Mouse (Mus musculus): ENCODE results near the gene Rab5c. TPM values are rescaled to one million over a fixed set of nuclear protein-coding genes. Genes with fewer than 3 reads are reported as not detected.

The Rab5c gene
- polyA plus RNA-seq, 1 experiment from 2014 or later = 83.6 TPM

GRCm38 (mm10) chr11:100713174-100713573 lies 24.8 kb downstream of the Rab5c start:
- H3K9ac ChIP-seq (ENCODE audit: low read length) = peak overlapping the region; percentile 16; the same call in 1 of the 2 replicates
- DNase-seq (ENCODE audit: low spot score, missing footprints) = no peak
- ATAC-seq (ENCODE audit: low FRiP score) = no peak
- peaks cover 17% of the 10 kb centered on the region for H3K4me1 ChIP-seq (ENCODE audit: control insufficient read depth, insufficient read depth, low read length)
- H3K36me3 ChIP-seq (ENCODE audit: control insufficient read depth, insufficient read depth, low read length) = peaks cover 16% of the 10 kb centered on the region
- no peak overlapping the region for H3K4me3 ChIP-seq (ENCODE audit: low read depth, low read length)
- 61% methylated on average over 4 of the region's 4 CpGs for WGBS
- no peaks in the 10 kb centered on the region for H3K27me3 ChIP-seq (ENCODE audit: control insufficient read depth, insufficient read depth, low read length)
- peak overlapping the region; percentile 33 for H3K4me2 ChIP-seq
- no peaks in the 10 kb centered on the region for H3K9me3 ChIP-seq (ENCODE audit: control insufficient read depth, low read length)
- peak overlapping the region; percentile 7; the same call in 1 of the 2 replicates for H3K27ac ChIP-seq (ENCODE audit: low read depth, low read length)

GRCm38 (mm10) chr11:100711783-100712615 lies 26.0 kb downstream of the Rab5c start, which contains the start of gene Kat2a:
Kat2a (minus strand) TSS chr11:100712465.
- DNase-seq (ENCODE audit: low spot score, missing footprints) = peak; percentile 97
- Histone ChIP-seq H3K4me2 (peak within 1 kb of the TSS; percentile 71), H3K9me3 (ENCODE audit: control insufficient read depth, low read length) (no peaks in the 10 kb centered on the region), H3K36me3 (ENCODE audit: control insufficient read depth, insufficient read depth, low read length) (peaks cover 11% of the 10 kb centered on the region), H3K4me1 (ENCODE audit: control insufficient read depth, insufficient read depth, low read length) (peaks cover 17% of the 10 kb centered on the region), H3K4me3 (ENCODE audit: low read depth, low read length) (peak within 1 kb of the TSS; percentile 91), H3K9ac (ENCODE audit: low read length) (peak within 1 kb of the TSS; percentile 96), H3K27ac (ENCODE audit: low read depth, low read length) (peak within 1 kb of the TSS; percentile 46; the same call in 1 of the 2 replicates), H3K27me3 (ENCODE audit: control insufficient read depth, insufficient read depth, low read length) (no peaks in the 10 kb centered on the region)
- 3% methylated on average over 48 of the region's 48 CpGs for WGBS
- peak; percentile 90 for ATAC-seq (ENCODE audit: low FRiP score)

GRCm38 (mm10) chr11:100710977-100711376 lies 27.0 kb downstream of the Rab5c start:
- Histone ChIP-seq H3K4me3 (ENCODE audit: low read depth, low read length) (no peak overlapping the region), H3K4me1 (ENCODE audit: control insufficient read depth, insufficient read depth, low read length) (peaks cover 17% of the 10 kb centered on the region), H3K27me3 (ENCODE audit: control insufficient read depth, insufficient read depth, low read length) (no peaks in the 10 kb centered on the region), H3K9me3 (ENCODE audit: control insufficient read depth, low read length) (no peaks in the 10 kb centered on the region), H3K4me2 (no peak overlapping the region), H3K27ac (ENCODE audit: low read depth, low read length) (no peak overlapping the region), H3K9ac (ENCODE audit: low read length) (no peak overlapping the region), H3K36me3 (ENCODE audit: control insufficient read depth, insufficient read depth, low read length) (peaks cover 7% of the 10 kb centered on the region)
- ATAC-seq (ENCODE audit: low FRiP score) = no peak
- WGBS = 93% methylated on average over 4 of the region's 4 CpGs
- no peak for DNase-seq (ENCODE audit: low spot score, missing footprints)

- no peaks in the 10 kb centered on the region for H3K9me3 ChIP-seq (ENCODE audit: control insufficient read depth, low read length)
- no peak for DNase-seq (ENCODE audit: low spot score, missing footprints)
- H3K4me1 ChIP-seq (ENCODE audit: control insufficient read depth, insufficient read depth, low read length) = peaks cover 17% of the 10 kb centered on the region
- no peak overlapping the region for H3K27ac ChIP-seq (ENCODE audit: low read depth, low read length)
- H3K4me2 ChIP-seq = no peak overlapping the region
- no peak overlapping the region for H3K9ac ChIP-seq (ENCODE audit: low read length)
- no peak for ATAC-seq (ENCODE audit: low FRiP score)
- H3K27me3 ChIP-seq (ENCODE audit: control insufficient read depth, insufficient read depth, low read length) = no peaks in the 10 kb centered on the region
- H3K36me3 ChIP-seq (ENCODE audit: control insufficient read depth, insufficient read depth, low read length) = peaks cover 5% of the 10 kb centered on the region
- H3K4me3 ChIP-seq (ENCODE audit: low read depth, low read length) = no peak overlapping the region
- 95% methylated on average over 15 of the region's 15 CpGs for WGBS
Measured at GRCm38 (mm10) chr11:100710528-100710927, 27.5 kb downstream of the Rab5c start.

- Histone ChIP-seq H3K9ac (ENCODE audit: low read length) (no peak overlapping the region), H3K4me1 (ENCODE audit: control insufficient read depth, insufficient read depth, low read length) (peaks cover 17% of the 10 kb centered on the region), H3K27me3 (ENCODE audit: control insufficient read depth, insufficient read depth, low read length) (no peaks in the 10 kb centered on the region), H3K4me2 (no peak overlapping the region), H3K4me3 (ENCODE audit: low read depth, low read length) (no peak overlapping the region), H3K36me3 (ENCODE audit: control insufficient read depth, insufficient read depth, low read length) (peaks cover 11% of the 10 kb centered on the region), H3K9me3 (ENCODE audit: control insufficient read depth, low read length) (no peaks in the 10 kb centered on the region), H3K27ac (ENCODE audit: low read depth, low read length) (no peak overlapping the region)
- DNase-seq (ENCODE audit: low spot score, missing footprints) = no peak
- WGBS = 93% methylated on average over 9 of the region's 9 CpGs
- ATAC-seq (ENCODE audit: low FRiP score) = no peak
Measured at GRCm38 (mm10) chr11:100709201-100709810, 28.7 kb downstream of the Rab5c start.

GRCm38 (mm10) chr11:100705095-100705747 lies 32.8 kb downstream of the Rab5c start:
- Histone ChIP-seq H3K4me2 (no peak overlapping the region), H3K9ac (ENCODE audit: low read length) (no peak overlapping the region; the same call in 1 of the 2 replicates), H3K27ac (ENCODE audit: low read depth, low read length) (no peak overlapping the region), H3K4me1 (ENCODE audit: control insufficient read depth, insufficient read depth, low read length) (no peaks in the 10 kb centered on the region), H3K9me3 (ENCODE audit: control insufficient read depth, low read length) (no peaks in the 10 kb centered on the region), H3K4me3 (ENCODE audit: low read depth, low read length) (no peak overlapping the region), H3K27me3 (ENCODE audit: control insufficient read depth, insufficient read depth, low read length) (no peaks in the 10 kb centered on the region), H3K36me3 (ENCODE audit: control insufficient read depth, insufficient read depth, low read length) (peaks cover 11% of the 10 kb centered on the region)
- ATAC-seq (ENCODE audit: low FRiP score) = no peak
- 93% methylated on average over 23 of the region's 23 CpGs for WGBS
- DNase-seq (ENCODE audit: low spot score, missing footprints) = no peak

GRCm38 (mm10) chr11:100703851-100704531 lies 34.0 kb downstream of the Rab5c start, which contains the start of gene Dhx58:
Dhx58 (minus strand) TSS chr11:100704271.
- no peaks in the 10 kb centered on the region for H3K4me1 ChIP-seq (ENCODE audit: control insufficient read depth, insufficient read depth, low read length)
- ATAC-seq (ENCODE audit: low FRiP score) = no peak
- peaks cover 11% of the 10 kb centered on the region; the same call in 1 of the 2 replicates for H3K36me3 ChIP-seq (ENCODE audit: control insufficient read depth, insufficient read depth, low read length)
- WGBS = 76% methylated on average over 7 of the region's 7 CpGs
- no peak for DNase-seq (ENCODE audit: low spot score, missing footprints)
- H3K9ac ChIP-seq (ENCODE audit: low read length) = no peak within 1 kb of the TSS; the same call in 1 of the 2 replicates
- no peaks in the 10 kb centered on the region for H3K27me3 ChIP-seq (ENCODE audit: control insufficient read depth, insufficient read depth, low read length)
- no peak within 1 kb of the TSS for H3K4me3 ChIP-seq (ENCODE audit: low read depth, low read length)
- no peak within 1 kb of the TSS for H3K4me2 ChIP-seq
- no peaks in the 10 kb centered on the region for H3K9me3 ChIP-seq (ENCODE audit: control insufficient read depth, low read length)
- H3K27ac ChIP-seq (ENCODE audit: low read depth, low read length) = no peak within 1 kb of the TSS

- Histone ChIP-seq H3K4me1 (ENCODE audit: control insufficient read depth, insufficient read depth, low read length) (no peaks in the 10 kb centered on the region), H3K9me3 (ENCODE audit: control insufficient read depth, low read length) (no peaks in the 10 kb centered on the region), H3K9ac (ENCODE audit: low read length) (no peak overlapping the region), H3K4me3 (ENCODE audit: low read depth, low read length) (no peak overlapping the region), H3K36me3 (ENCODE audit: control insufficient read depth, insufficient read depth, low read length) (peaks cover 6% of the 10 kb centered on the region; the same call in 1 of the 2 replicates), H3K27me3 (ENCODE audit: control insufficient read depth, insufficient read depth, low read length) (no peaks in the 10 kb centered on the region), H3K4me2 (no peak overlapping the region), H3K27ac (ENCODE audit: low read depth, low read length) (no peak overlapping the region)
- WGBS = 70% methylated on average over 11 of the region's 11 CpGs
- DNase-seq (ENCODE audit: low spot score, missing footprints) (no peak), ATAC-seq (ENCODE audit: low FRiP score) (no peak)
Measured at GRCm38 (mm10) chr11:100703366-100703765, 34.6 kb downstream of the Rab5c start.
